Comparison of ENCODE assay signal across 10 mouse cellular contexts in the genomic region with DNA sequence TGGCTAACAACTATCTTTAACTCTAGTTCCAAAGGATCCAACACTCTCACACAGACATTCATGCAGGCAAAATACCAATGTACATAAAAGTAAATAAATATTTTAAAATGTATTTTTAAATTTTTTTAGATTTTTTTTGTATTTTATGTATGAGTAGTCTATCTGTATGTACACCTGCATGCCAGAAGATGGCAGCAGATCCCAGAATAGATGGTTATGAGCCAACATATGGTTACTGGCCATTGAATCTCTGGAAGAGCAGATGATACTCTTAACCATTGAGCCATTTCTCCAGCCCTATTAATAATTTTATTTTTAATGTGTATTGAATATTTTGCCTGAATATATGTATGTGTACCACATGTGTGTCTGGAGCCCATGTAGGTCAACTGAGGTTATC. TPM values are rescaled to one million over a fixed set of nuclear protein-coding genes. Genes with fewer than 3 reads are reported as not detected.
DNase-seq lines count a peak whose midpoint lies in the region; ATAC-seq and TF ChIP-seq lines count a peak whose summit lies in the region.
"Had no signal": no experiment of that assay in that cellular context is flagged by ENCODE, and none has a peak within 500 bp of the region (broad histone marks: within the 10 kb centered on the region; RNA-seq: fewer than 3 reads in every experiment).

No protein-coding gene starts in this region.

- no peak overlapping the region for H3K4me2 ChIP-seq in heart, postnatal 0 days (ENCODE audit: low read depth, low read length)
- no peak overlapping the region for H3K4me2 ChIP-seq in heart, embryonic 12.5 days
- no peak overlapping the region for H3K4me2 ChIP-seq in midbrain, embryonic 11.5 days
- H3K4me2 ChIP-seq: embryonic facial prominence, embryonic 13.5 days had no signal

- no peaks in the 10 kb centered on the region for H3K9me3 ChIP-seq in heart, postnatal 0 days (replicated peaks; ENCODE audit: control insufficient read depth, low read length)
- no peaks in the 10 kb centered on the region for H3K9me3 ChIP-seq in heart, embryonic 12.5 days (replicated peaks)
- no peaks in the 10 kb centered on the region for H3K9me3 ChIP-seq in midbrain, embryonic 11.5 days (ENCODE audit: control insufficient read depth, low read length)
- H3K9me3 ChIP-seq: embryonic facial prominence, embryonic 13.5 days had no signal

- TF ChIP-seq CTCF in heart, postnatal 0 days (IDR thresholded peaks at IDR 0.05; ENCODE audit: low read depth) = peak; percentile 64
- peak; percentile 28; the same call in 1 of the 2 replicates for TF ChIP-seq CTCF in cortical plate, adult 2 months (IDR thresholded peaks at IDR 0.05; ENCODE audit: extremely low read depth, insufficient read depth, low read length)

- H3K4me3 ChIP-seq in heart, postnatal 0 days (ENCODE audit: low read depth, low read length) = no peak overlapping the region
- H3K4me3 ChIP-seq in heart, embryonic 12.5 days = no peak overlapping the region
- no peak overlapping the region for H3K4me3 ChIP-seq in cortical plate, adult 2 months (ENCODE audit: insufficient read depth, low read length)
- no peak overlapping the region for H3K4me3 ChIP-seq in midbrain, embryonic 11.5 days (ENCODE audit: low read depth, low read length)
- H3K4me3 ChIP-seq: embryonic facial prominence, embryonic 13.5 days had no signal

- no peak for TF ChIP-seq POLR2A in cortical plate, adult 2 months (IDR thresholded peaks at IDR 0.05; ENCODE audit: extremely low read depth, insufficient read depth, low read length)

- H3K4me1 ChIP-seq in heart, postnatal 0 days (ENCODE audit: control insufficient read depth, insufficient read depth) = no peaks in the 10 kb centered on the region
- H3K4me1 ChIP-seq in heart, embryonic 12.5 days (replicated peaks) = peaks cover 14% of the 10 kb centered on the region
- no peaks in the 10 kb centered on the region for H3K4me1 ChIP-seq in cortical plate, adult 2 months (ENCODE audit: control insufficient read depth, insufficient read depth, low read length)
- no peaks in the 10 kb centered on the region for H3K4me1 ChIP-seq in midbrain, embryonic 11.5 days (ENCODE audit: control insufficient read depth, insufficient read depth, low read length)
- H3K4me1 ChIP-seq: embryonic facial prominence, embryonic 13.5 days had no signal

- no peak overlapping the region for H3K9ac ChIP-seq in heart, postnatal 0 days (replicated peaks; ENCODE audit: low read depth, low read length)
- H3K9ac ChIP-seq in heart, embryonic 12.5 days = no peak overlapping the region
- H3K9ac ChIP-seq in midbrain, embryonic 11.5 days (ENCODE audit: low read length) = no peak overlapping the region
- H3K9ac ChIP-seq: embryonic facial prominence, embryonic 13.5 days had no signal

- no peak overlapping the region for H3K27ac ChIP-seq in heart, postnatal 0 days (ENCODE audit: low read depth)
- H3K27ac ChIP-seq in heart, embryonic 12.5 days (ENCODE audit: poor library complexity, severe bottlenecking) = no peak overlapping the region
- H3K27ac ChIP-seq in cortical plate, adult 2 months (ENCODE audit: insufficient read depth, low read length) = no peak overlapping the region
- H3K27ac ChIP-seq in midbrain, embryonic 11.5 days (ENCODE audit: low read depth, low read length) = no peak overlapping the region
- H3K27ac ChIP-seq: embryonic facial prominence, embryonic 13.5 days had no signal

- DNase-seq in heart, postnatal 0 days (ENCODE audit: low spot score) = peak; percentile 29
- peak; percentile 55 for DNase-seq in thymus, postnatal 0 days (ENCODE audit: low spot score)
- no peak for DNase-seq in thymus, postnatal 36 days
- DNase-seq in lung, postnatal 10 days = peak; percentile 73
- DNase-seq in frontal cortex, postnatal 10 days (ENCODE audit: low spot score in 2 of 2) = no peak
- no peak for DNase-seq in midbrain, embryonic 11.5 days (ENCODE audit: low spot score, missing footprints)

- ATAC-seq in heart, postnatal 0 days (ENCODE audit: insufficient read depth, low read depth) = no peak
- no peak for ATAC-seq in heart, embryonic 12.5 days (ENCODE audit: insufficient number of reproducible peaks, low FRiP score)
- ATAC-seq in midbrain, embryonic 11.5 days (ENCODE audit: low FRiP score) = no peak

- no peaks in the 10 kb centered on the region for H3K27me3 ChIP-seq in heart, postnatal 0 days (ENCODE audit: control insufficient read depth, insufficient read depth, low read length)
- H3K27me3 ChIP-seq in heart, embryonic 12.5 days (replicated peaks) = no peaks in the 10 kb centered on the region
- no peaks in the 10 kb centered on the region for H3K27me3 ChIP-seq in midbrain, embryonic 11.5 days (ENCODE audit: control insufficient read depth, insufficient read depth, low read length)
- H3K27me3 ChIP-seq: embryonic facial prominence, embryonic 13.5 days had no signal

- TF ChIP-seq EP300 in heart, postnatal 0 days (IDR thresholded peaks at IDR 0.05; ENCODE audit: low read depth) = no peak

- no peaks in the 10 kb centered on the region for H3K36me3 ChIP-seq in heart, postnatal 0 days (replicated peaks; ENCODE audit: control insufficient read depth, insufficient read depth, low read length)
- no peaks in the 10 kb centered on the region; the same call in 1 of the 2 replicates for H3K36me3 ChIP-seq in heart, embryonic 12.5 days
- H3K36me3 ChIP-seq in midbrain, embryonic 11.5 days (ENCODE audit: control insufficient read depth, insufficient read depth, low read length) = no peaks in the 10 kb centered on the region

RNA-seq across cellular contexts. Expression of a gene that starts 8.1 kb away (rescaled TPM):
- 35.6 and 53.5 TPM in 2 replicates for total RNA-seq in heart, postnatal 0 days (2014; rRNA removed; ENCODE audit: low replicate concordance)
- 31.4 and 34.1 TPM in 2 replicates for polyA plus RNA-seq in heart, postnatal 0 days (2015; fragmentation: Nextera tagmentation; extraction: Ambion mirVana)
- 46.2 and 48.2 TPM in 2 replicates for polyA plus RNA-seq in heart, embryonic 12.5 days (2016; fragmentation: Nextera tagmentation; extraction: Ambion mirVana)
- polyA plus RNA-seq in thymus, postnatal 0 days (2015; fragmentation: Nextera tagmentation; extraction: Ambion mirVana) = 53.5 and 55.1 TPM in 2 replicates
- 54.0 and 55.5 TPM in 2 replicates for polyA plus RNA-seq in cortical plate, adult 2 months (2012; rRNA removed)
- polyA plus RNA-seq in midbrain, embryonic 11.5 days (2014; fragmentation: Nextera tagmentation; extraction: Ambion mirVana) = 50.8 and 53.0 TPM in 2 replicates

RNA-seq across cellular contexts. Expression of a gene that starts 8.7 kb away (rescaled TPM):
- 11.6 and 15.3 TPM in 2 replicates for total RNA-seq in heart, postnatal 0 days (2014; rRNA removed; ENCODE audit: low replicate concordance)
- 2.3 and 3.7 TPM in 2 replicates for polyA plus RNA-seq in heart, postnatal 0 days (2015; fragmentation: Nextera tagmentation; extraction: Ambion mirVana)
- 24.0 and 26.1 TPM in 2 replicates for polyA plus RNA-seq in heart, embryonic 12.5 days (2016; fragmentation: Nextera tagmentation; extraction: Ambion mirVana)
- polyA plus RNA-seq in thymus, postnatal 0 days (2015; fragmentation: Nextera tagmentation; extraction: Ambion mirVana) = 17.7 and 18.0 TPM in 2 replicates
- 0.52 and 1.6 TPM in 2 replicates for polyA plus RNA-seq in cortical plate, adult 2 months (2012; rRNA removed)
- polyA plus RNA-seq in midbrain, embryonic 11.5 days (2014; fragmentation: Nextera tagmentation; extraction: Ambion mirVana) = 29.4 and 33.3 TPM in 2 replicates

RNA-seq across cellular contexts. Expression of a gene that starts 17.0 kb away (rescaled TPM):
- total RNA-seq in heart, postnatal 0 days (2014; rRNA removed; ENCODE audit: low replicate concordance) = not detected in 2 replicates
- not detected in 2 replicates for polyA plus RNA-seq in heart, postnatal 0 days (2015; fragmentation: Nextera tagmentation; extraction: Ambion mirVana)
- 0.19 TPM in 1 of 2 replicates, not detected in the other for polyA plus RNA-seq in heart, embryonic 12.5 days (2016; fragmentation: Nextera tagmentation; extraction: Ambion mirVana)
- polyA plus RNA-seq in thymus, postnatal 0 days (2015; fragmentation: Nextera tagmentation; extraction: Ambion mirVana) = 0.17 and 0.26 TPM in 2 replicates
- polyA plus RNA-seq in cortical plate, adult 2 months (2012; rRNA removed) = 0.04 and 0.15 TPM in 2 replicates
- 0.15 and 0.23 TPM in 2 replicates for polyA plus RNA-seq in midbrain, embryonic 11.5 days (2014; fragmentation: Nextera tagmentation; extraction: Ambion mirVana)
- polyA plus RNA-seq: liver, embryonic 16.5 days had no signal

RNA-seq across cellular contexts. Expression of a gene that starts 30.1 kb away (rescaled TPM):
- total RNA-seq in heart, postnatal 0 days (2014; rRNA removed; ENCODE audit: low replicate concordance) = 8.9 and 9.7 TPM in 2 replicates
- 5.4 and 6.0 TPM in 2 replicates for polyA plus RNA-seq in heart, postnatal 0 days (2015; fragmentation: Nextera tagmentation; extraction: Ambion mirVana)
- 12.0 TPM in 2 replicates for polyA plus RNA-seq in heart, embryonic 12.5 days (2016; fragmentation: Nextera tagmentation; extraction: Ambion mirVana)
- polyA plus RNA-seq in thymus, postnatal 0 days (2015; fragmentation: Nextera tagmentation; extraction: Ambion mirVana) = 6.0 and 7.4 TPM in 2 replicates
- 11.3 and 12.3 TPM in 2 replicates for polyA plus RNA-seq in cortical plate, adult 2 months (2012; rRNA removed)
- polyA plus RNA-seq in midbrain, embryonic 11.5 days (2014; fragmentation: Nextera tagmentation; extraction: Ambion mirVana) = 10.1 and 10.5 TPM in 2 replicates

RNA-seq across cellular contexts. Expression of a gene that starts 38.5 kb away (rescaled TPM):
- total RNA-seq in heart, postnatal 0 days (2014; rRNA removed; ENCODE audit: low replicate concordance) = 90.7 and 148 TPM in 2 replicates
- 344 and 362 TPM in 2 replicates for polyA plus RNA-seq in heart, postnatal 0 days (2015; fragmentation: Nextera tagmentation; extraction: Ambion mirVana)
- polyA plus RNA-seq in heart, embryonic 12.5 days (2016; fragmentation: Nextera tagmentation; extraction: Ambion mirVana) = 267 and 273 TPM in 2 replicates
- polyA plus RNA-seq in thymus, postnatal 0 days (2015; fragmentation: Nextera tagmentation; extraction: Ambion mirVana) = 446 and 454 TPM in 2 replicates
- 466 and 495 TPM in 2 replicates for polyA plus RNA-seq in cortical plate, adult 2 months (2012; rRNA removed)
- polyA plus RNA-seq in midbrain, embryonic 11.5 days (2014; fragmentation: Nextera tagmentation; extraction: Ambion mirVana) = 404 and 408 TPM in 2 replicates

Comparison
In these comparisons a context has a peak if more than half of its experiments do, and no peak if none do; other contexts are left out.
1. DNase-seq: peak in heart, postnatal 0 days (single experiment), thymus, postnatal 0 days (single experiment) and lung, postnatal 10 days (single experiment); none in thymus, postnatal 36 days (0 of 2), frontal cortex, postnatal 10 days (0 of 2) and midbrain, embryonic 11.5 days (single experiment).